Mouse (Mus musculus) monocyte, adult 5-6 weeks (primary cell): ENCODE data around the gene Gpr89. TPM values are rescaled to one million over a fixed set of nuclear protein-coding genes. Genes with fewer than 3 reads are reported as not detected.
A peak's percentile ranks its signal among the peaks of the same experiment; 100 is the strongest.

Experiments
- ATAC-seq: fragments of 153-309, 156-312 bp; replicated peaks from 2 replicates; pipeline ENCODE4 v1.8.0; 2017; ENCODE audit warnings: mild to moderate bottlenecking; ENCODE audit not compliant: low TSS enrichment, insufficient number of reproducible peaks, severe bottlenecking, poor library complexity, low FRiP score
- total RNA-seq: library from RNA; stranded (forward); fragments of 200-1000, 200-491, 200-594 nt; gene quantifications from 3 replicates; pipeline ENCODE4 v1.2.3, GENCODE M21; 2017

Gpr89 gene
- total RNA-seq, 1 experiment from 2014 or later: 10.0 TPM

DNA sequence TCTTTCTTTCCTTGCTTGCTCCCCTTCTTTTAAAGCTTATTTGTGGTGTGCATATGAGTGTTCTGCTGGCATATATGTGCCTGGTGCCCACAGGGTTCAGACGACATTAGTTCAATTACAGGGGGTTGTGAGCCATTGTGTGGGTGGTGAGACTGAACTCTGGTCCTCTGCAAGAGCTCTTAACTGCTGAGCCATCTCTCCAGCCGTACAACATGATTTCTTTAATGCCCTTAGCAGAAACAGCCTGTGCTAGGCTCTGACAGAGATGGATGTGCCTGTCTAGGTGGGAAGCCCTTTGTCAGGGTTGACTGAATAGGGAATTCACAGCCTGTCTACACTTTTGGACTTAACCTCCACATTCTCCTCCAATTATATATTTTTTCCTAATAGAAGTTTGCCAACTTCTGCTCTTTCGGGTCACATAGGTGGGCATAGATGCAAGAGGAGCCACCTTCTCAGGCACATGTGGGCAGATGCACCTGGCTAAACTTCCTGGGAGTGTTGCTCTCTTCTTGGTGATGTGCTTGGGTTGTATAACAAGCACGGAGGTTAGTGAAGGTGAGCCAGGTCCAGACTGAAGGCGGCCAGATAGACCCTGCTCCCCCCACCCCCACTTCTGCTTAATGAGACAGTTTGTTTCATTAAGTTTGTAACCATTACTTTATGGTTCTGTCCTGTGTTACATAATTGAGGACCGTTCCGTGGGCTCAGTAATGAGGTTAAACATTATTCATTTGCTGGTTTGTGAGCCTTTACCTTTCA is 70.4 kb downstream of the Gpr89 start:
- ATAC-seq: no peak

GRCm38 (mm10) chr3:96832930-96833329 is 72.2 kb downstream of the Gpr89 start:
- ATAC-seq: no peak

- ATAC-seq: no peak
Observed at GRCm38 (mm10) chr3:96829856-96830255, 75.3 kb downstream of the Gpr89 start.

DNA sequence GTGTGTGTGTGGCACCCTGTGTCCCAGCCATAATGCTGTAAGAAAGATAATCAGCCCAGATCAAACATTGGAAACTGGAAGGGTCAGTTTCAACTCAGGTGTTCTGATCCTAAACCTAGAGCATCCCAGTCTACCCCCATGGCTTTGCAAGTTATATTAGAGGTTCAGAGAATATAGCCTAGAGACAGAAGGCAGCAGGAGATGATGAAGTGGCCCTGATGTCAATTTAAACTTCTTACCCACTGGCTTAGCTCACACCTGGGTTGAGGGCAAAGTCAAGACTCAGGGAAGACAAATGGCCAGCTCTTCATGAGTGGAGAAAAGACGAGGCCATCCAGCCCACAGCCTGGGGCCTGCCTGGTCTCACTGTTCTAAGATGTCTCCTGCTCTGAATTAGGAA is 76.2 kb downstream of the Gpr89 start, which contains the start of the genes Pdzk1 and Cd160:
Gene Pdzk1 (plus strand): TSS at position 301 of the 400 bp plus-strand sequence.
Gene Cd160 (minus strand): TSS at position 368 of the 400 bp plus-strand sequence.
- ATAC-seq: no peak

GRCm38 (mm10) chr3:96828308-96828864 is 76.8 kb downstream of the Gpr89 start:
- ATAC-seq: no peak

DNA sequence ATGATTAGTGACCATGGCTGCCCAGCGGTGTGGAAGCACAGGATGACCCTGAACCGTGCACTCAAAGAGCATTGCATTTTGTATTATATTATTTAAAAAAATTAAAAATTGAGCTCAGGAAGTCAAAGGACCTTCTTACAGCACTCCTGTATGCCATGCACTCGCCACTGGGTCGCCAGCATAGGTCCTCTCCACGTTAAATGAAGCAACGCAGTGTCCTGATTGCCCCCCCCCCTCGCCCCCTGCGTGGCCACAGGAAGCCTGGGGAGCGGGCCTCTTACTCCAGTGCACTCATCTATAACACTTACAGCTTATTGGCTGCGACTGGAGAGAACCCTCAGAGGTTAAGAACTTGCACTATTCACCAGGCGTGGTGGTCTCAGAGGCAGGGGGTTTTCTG is 79.9 kb downstream of the Gpr89 start:
- no peak for ATAC-seq

- no peak for ATAC-seq
Observed at GRCm38 (mm10) chr3:96824614-96825013, 80.5 kb downstream of the Gpr89 start.

- no peak for ATAC-seq
Observed at GRCm38 (mm10) chr3:96823701-96824100, 81.4 kb downstream of the Gpr89 start.

GRCm38 (mm10) chr3:96821581-96821980 is 83.6 kb downstream of the Gpr89 start:
- no peak for ATAC-seq

- ATAC-seq: 0 out of 2 replicates have a peak, but pooled peaks have one; percentile 5
Observed at GRCm38 (mm10) chr3:96820116-96820915, 84.8 kb downstream of the Gpr89 start.

Other genes with a start within 250 kb of the Gpr89 start
- gene Ankrd35, start 235.2 kb downstream of the Gpr89 start, total RNA-seq: 0.21 to 0.68 TPM (median 0.38 TPM) in 3 replicates
- gene Pias3, start 209.0 kb downstream of the Gpr89 start, total RNA-seq: 6.2 to 29.1 TPM (median 14.9 TPM) in 3 replicates
- gene Nudt17, start 196.8 kb downstream of the Gpr89 start, total RNA-seq: 0.57 to 2.7 TPM in 2 of 3 replicates, not detected in the other
- 39.3 to 48.7 TPM (median 39.7 TPM) in 3 replicates for gene Polr3c, start 177.7 kb downstream of the Gpr89 start, total RNA-seq
- gene Rnf115, start 177.7 kb downstream of the Gpr89 start, total RNA-seq: 118 to 123 TPM (median 119 TPM) in 3 replicates
- 0.39 TPM in 1 of 3 replicates, not detected in the others for gene Pdzk1, start 76.1 kb downstream of the Gpr89 start, total RNA-seq
- 1.3 to 22.5 TPM (median 7.6 TPM) in 3 replicates for gene Cd160, start 76.0 kb downstream of the Gpr89 start, total RNA-seq
- not detected in 3 replicates for gene Gja5, start 653 bp downstream of the Gpr89 start, total RNA-seq
- not detected in 3 replicates for gene Gja8, start 20.7 kb upstream of the Gpr89 start, total RNA-seq